Mouse (Mus musculus) gastrocnemius, postnatal 14 days (tissue): ENCODE data around the gene Cdk17. TPM values are rescaled to one million over a fixed set of nuclear protein-coding genes. Genes with fewer than 3 reads are reported as not detected.

Experiments
- DNase-seq: peaks from one replicate; pipeline ENCODE4 v3.0.0; 2021; ENCODE audit warnings: mixed read lengths
- intact Hi-C: fragments of 180-260 bp; cut with DNase I; formaldehyde crosslinking; loops from one replicate; pipeline ENCODE4 v1.15.1; 2025; ENCODE audit warnings: low total_unique reads
- total RNA-seq, 2 experiments: library from RNA; stranded (reverse); gene quantifications; 2 replicates each; pipeline ENCODE4 v1.2.3; 2021

The Cdk17 gene
- total RNA-seq, 2 experiments from 2014 or later, result 9.8 to 11.9 TPM

DNA sequence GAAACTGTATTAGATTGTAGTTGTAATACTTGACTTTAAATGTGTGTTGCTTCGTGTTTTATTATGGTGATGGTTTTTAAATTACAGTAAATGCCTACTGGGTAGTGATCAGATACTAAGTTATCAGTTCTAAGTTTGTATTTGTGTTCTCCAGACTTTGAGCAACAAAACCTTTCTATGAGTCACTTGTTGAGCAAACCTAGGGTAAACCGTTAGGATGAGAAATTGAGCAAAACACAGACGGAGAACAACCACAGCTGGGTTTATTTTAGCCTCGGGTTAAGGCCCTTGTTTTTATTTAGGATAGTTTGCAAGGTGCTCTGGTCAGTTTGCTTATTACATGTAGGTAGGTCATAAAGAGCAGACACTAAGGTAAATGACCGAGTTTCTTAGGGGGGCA lies 46.5 kb downstream of the Cdk17 start:
- DNase-seq, result no peak
- intact Hi-C loops, result no loop called here

DNA sequence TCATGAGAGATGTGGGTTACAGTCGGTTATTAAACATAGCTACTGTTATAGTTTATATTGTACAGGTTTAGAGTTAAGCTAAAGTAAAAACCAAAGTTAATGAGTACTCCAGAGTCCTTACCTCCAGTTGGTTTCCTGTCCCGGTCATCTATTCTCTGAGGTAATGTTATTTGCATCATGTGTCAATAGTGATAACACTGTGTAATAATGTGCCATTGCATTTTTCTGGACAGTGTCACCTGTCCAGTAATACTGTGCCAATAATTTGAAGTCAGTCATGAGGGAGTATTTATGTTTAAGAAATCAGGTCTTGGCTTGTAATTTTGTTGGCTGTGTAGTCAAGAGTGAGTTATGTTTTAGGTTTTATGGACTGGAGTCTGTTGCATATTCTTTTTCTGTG lies 52.0 kb downstream of the Cdk17 start:
- intact Hi-C loops, result no loop called here
- no peak for DNase-seq

DNA sequence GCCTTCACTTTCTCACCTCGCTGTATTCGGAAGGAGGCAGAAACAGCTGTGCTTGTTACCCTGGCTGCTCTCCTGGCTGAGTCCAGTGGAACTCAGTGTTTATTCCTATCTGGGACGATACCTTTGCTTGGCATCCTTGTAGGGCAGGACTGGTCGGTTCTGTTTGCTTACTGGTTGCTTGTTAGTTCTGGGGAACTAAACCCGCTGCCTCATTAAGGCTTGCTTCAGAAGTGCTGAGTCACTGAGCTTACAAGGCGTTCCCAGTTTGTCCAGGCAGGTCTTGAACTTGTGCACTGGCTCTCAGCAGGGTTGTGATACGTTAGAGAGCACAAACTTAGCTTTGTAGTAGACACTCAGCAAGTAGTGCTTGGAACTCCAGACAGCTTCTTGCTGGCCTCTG lies 52.7 kb downstream of the Cdk17 start:
- intact Hi-C loops, result no loop called here
- DNase-seq, result no peak

GRCm38 (mm10) chr10:93214251-93214650 lies 53.6 kb downstream of the Cdk17 start:
- intact Hi-C loops, result no loop called here
- no peak for DNase-seq

GRCm38 (mm10) chr10:93215051-93215763 lies 54.5 kb downstream of the Cdk17 start:
- DNase-seq, result no peak
- intact Hi-C loops, result no loop called here

DNA sequence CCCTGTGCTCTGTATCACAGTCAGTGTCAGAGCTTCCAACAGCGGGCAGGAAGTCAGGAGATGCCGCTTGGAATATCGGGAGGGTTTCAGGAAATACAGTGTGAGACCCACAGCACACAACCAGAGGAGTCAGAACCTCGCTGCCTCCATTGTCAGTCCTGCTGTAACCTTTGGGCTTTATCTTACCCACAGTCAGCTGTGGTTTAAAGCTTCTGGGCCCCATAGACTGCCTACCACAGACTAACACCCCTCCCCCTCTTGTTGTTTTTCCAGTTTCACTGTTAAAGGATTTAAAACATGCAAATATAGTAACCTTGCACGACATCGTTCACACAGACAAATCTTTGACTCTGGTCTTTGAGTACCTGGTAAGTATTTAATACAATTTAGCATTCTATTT lies 65.1 kb downstream of the Cdk17 start:
- DNase-seq, result no peak
- intact Hi-C loops, result no loop called here

DNA sequence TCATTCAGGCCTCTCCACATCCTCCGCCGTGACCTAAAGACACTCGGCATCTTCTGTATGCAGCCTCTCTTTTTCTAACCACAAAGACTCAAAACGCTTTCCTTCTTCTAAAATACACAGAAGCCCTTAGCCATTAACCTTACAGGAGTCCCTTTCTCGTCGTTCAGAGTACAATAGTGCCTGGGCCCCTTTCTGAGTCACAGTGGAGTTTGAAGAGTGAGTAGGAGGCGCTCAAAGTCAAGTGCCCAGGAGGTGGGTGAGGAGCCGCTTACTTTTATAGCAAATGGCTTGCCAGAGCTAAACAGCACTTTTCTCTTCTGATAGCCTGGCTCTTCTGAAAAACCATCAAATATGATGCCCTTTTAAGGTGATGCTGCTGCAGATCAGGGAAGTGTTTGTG lies 67.2 kb downstream of the Cdk17 start:
- intact Hi-C loops, result no loop called here
- no peak for DNase-seq

DNA sequence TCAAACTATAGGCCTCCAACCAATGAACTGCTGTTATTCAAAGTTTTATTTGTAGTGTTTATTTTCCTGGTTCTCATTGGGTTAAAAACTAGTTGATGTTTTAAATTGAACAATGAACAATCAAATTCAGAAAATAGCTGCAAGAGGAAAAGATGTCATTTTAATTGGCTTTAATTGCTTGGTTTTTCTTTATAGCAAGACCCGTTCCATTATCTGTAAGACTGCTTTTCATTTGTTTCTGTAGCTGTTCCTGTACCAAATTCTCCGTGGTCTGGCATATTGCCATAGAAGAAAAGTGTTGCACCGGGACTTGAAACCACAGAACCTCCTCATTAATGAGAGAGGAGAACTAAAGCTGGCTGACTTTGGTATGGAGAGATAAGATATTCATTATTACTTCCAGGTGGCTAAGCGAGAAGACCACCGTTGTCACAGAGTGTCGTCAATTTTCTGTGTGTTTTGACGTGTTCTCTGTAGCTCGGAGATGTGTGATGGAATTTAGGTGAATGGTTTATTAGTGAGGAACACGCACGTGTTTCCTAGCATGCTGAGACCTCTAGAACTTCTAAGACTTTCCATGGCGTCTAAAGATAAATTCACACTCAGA lies 67.8 kb downstream of the Cdk17 start:
- intact Hi-C loops, result no loop called here
- no peak for DNase-seq

GRCm38 (mm10) chr10:93231490-93231889 lies 70.8 kb downstream of the Cdk17 start:
- DNase-seq, result no peak
- intact Hi-C loops, result no loop called here

DNA sequence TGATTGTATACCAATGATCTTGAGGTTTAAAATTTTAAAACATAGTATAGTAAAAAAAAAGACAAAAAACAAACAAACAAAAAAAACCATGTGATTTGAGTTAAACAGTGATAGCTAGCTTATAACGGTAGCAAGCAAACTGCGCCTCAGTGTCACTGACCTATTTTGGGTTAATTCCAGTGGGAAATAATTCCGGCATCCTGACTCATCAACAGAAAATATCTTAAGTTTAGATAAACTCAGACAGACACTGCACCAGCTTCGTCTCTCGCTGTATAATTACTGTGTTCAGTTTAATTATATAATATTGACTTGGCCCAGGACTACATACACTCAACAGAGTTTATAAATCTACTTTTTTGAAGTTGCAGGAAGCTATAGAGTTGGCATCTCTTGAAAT lies 71.2 kb downstream of the Cdk17 start:
- intact Hi-C loops, result no loop called here
- no peak for DNase-seq

- intact Hi-C loops, result no loop called here
- DNase-seq, result no peak
These were observed 73.1 kb downstream of the Cdk17 start for GRCm38 (mm10) chr10:93233665-93234194.

DNA sequence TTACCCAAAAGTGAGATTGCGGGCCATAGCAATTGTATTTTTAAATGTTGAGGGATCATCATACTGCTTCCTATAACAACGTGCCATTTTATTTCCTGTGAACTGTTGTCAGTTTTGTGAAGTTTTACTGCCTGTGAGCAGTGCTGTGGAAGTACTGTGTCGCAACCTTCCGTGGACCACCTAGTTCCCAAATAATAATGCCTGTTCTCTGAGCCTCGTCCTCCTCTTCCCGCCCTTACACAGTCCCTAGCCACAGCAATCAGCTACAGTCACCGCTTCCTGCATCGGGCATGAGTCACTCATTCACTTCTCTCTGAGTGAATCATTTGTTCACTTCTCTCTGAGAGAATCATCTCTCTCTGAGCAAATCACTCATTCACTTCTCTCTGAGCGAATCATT lies 74.0 kb downstream of the Cdk17 start:
- no peak for DNase-seq
- intact Hi-C loops, result no loop called here

DNA sequence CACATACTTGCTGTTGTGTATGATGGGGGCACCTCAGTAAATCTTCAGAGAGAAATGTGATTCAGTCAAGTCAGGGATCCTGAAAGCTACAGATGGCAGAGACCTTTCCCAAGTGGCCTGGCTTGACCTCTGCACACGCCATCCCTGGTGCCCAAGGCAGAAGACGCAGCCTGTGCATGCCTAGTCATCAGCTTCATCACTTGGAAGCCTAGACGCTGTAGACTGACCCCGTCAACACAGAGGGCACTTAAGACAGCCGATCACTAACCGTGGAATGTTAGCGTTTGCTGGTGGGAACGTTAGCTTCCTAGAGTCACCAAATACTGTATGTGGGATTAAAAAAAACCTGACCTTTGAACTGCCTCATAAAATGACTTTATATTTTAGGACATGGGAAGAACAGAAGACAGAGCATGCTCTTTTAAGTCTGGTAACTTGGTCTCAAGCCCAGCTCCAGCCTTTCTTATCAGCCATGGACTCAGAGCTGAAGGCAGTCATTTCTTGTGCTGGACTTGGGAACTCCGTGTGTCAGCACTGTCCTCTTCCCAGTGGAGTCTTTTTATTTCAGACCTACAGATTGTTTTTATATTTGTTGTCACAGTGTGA lies 78.6 kb downstream of the Cdk17 start:
- DNase-seq, result no peak
- intact Hi-C loops, result no loop called here

- intact Hi-C loops, result no loop called here
- DNase-seq, result no peak
These were observed 81.5 kb downstream of the Cdk17 start for GRCm38 (mm10) chr10:93242208-93242607.

GRCm38 (mm10) chr10:93242861-93243260 lies 82.2 kb downstream of the Cdk17 start:
- intact Hi-C loops, result no loop called here
- DNase-seq, result no peak

GRCm38 (mm10) chr10:93244209-93244705 lies 83.6 kb downstream of the Cdk17 start:
- intact Hi-C loops, result no loop called here
- no peak for DNase-seq

DNA sequence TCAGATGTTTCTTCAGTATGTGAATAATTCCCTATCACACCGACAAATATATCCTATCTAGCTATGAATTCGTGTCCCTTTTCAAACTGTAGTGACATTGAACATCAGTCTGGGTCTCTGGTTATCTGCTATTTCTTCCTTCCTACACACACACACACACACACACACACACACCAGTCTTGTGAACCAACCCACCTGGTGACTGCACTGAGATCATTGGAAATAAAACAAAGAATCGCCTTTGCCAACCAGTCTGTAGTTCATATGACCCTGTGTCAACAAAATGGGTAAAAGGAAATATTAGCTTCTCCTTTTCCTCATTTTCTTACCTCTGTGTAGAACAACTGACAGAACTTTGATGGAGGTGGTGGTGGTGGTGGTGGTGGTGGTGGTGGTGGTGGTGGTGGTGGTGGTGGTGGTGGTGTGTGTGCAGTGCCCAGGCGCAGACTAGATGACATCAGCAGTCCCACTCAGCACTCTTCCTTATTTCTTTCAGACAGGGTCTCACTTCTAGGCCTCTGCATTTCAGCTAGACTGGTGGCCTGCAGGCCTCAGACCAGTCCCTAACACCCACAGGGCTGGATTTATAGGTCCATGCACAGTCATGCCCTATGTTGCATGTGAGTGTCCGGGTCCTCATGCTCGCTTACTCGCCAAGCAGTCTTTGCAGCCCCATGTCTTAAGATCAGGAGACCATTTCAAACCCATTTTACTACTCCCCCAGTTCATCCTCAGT lies 85.7 kb downstream of the Cdk17 start:
- DNase-seq, result no peak
- intact Hi-C loops, result no loop called here

DNA sequence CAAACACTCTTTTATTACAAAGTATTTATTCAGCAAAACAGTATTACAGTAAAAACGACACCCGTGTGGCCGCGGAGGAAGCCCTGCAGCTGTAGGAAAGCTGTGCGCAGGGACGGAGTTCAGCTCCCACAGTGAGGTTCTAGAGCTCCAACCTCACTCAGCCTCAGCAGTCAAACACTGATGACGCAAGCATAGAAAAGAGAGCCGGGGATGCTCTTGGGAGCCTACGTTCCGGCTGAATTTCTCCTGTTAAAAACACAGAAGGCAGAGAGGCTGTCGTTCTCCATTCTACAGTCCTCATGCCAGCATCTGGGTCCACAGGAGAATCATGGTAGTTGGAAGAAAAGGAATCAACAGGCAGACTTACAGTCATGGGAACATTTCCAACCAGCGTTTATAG lies 86.7 kb downstream of the Cdk17 start:
- no peak for DNase-seq
- intact Hi-C loops, result no loop called here

- DNase-seq, result no peak
- intact Hi-C loops, result no loop called here
These were observed 87.2 kb downstream of the Cdk17 start for GRCm38 (mm10) chr10:93247902-93248301.

- DNase-seq, result no peak
- intact Hi-C loops, result no loop called here
These were observed 87.7 kb downstream of the Cdk17 start for GRCm38 (mm10) chr10:93248416-93248815.
